In the genomic region with DNA sequence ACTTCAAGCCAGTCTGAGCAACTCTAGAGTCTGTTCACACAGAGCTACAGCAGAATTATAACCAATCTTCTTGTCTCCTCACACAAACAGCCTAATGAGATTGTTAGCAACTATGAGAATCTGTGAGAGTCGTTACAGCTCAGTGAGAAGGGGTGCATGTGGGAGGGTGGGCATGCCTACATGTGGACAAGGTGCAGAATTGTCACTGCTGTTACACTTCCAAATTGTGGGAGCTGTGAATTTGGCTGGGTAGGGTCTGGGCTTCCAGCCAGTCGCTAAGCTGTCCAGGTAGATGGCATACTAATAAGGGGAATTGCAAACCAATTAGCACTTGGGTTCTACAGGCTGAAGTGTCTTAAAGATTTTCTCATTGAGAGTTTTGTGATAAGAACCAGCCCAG, we compare ENCODE assay signal across 28 mouse cellular contexts.
"Had no signal": no experiment of that assay in that cellular context is flagged by ENCODE, and none has a peak within 500 bp of the region (broad histone marks: within the 10 kb centered on the region; RNA-seq: fewer than 3 reads in every experiment).

No protein-coding gene starts in this region.

- H3K9ac ChIP-seq: heart, embryonic 13.5 days; heart, embryonic 15.5 days; hindbrain, embryonic 13.5 days; hindbrain, embryonic 15.5 days; kidney, embryonic 15.5 days; limb, embryonic 12.5 days; liver, embryonic 13.5 days; liver, embryonic 15.5 days; liver, postnatal 0 days had no signal

- ATAC-seq: hindbrain, postnatal 0 days; intestine, embryonic 16.5 days; liver, postnatal 0 days had no signal

- H3K27ac ChIP-seq: heart, embryonic 10.5 days; heart, embryonic 13.5 days; heart, embryonic 15.5 days; hindbrain, embryonic 13.5 days; hindbrain, embryonic 15.5 days; hindbrain, postnatal 0 days; kidney, embryonic 15.5 days; kidney, postnatal 0 days; left cerebral cortex, adult 2 months; limb, embryonic 10.5 days; limb, embryonic 12.5 days; liver, embryonic 13.5 days; liver, embryonic 15.5 days had no signal

- H3K36me3 ChIP-seq: heart, embryonic 10.5 days; heart, embryonic 13.5 days; heart, embryonic 15.5 days; hindbrain, embryonic 13.5 days; hindbrain, embryonic 15.5 days; kidney, embryonic 15.5 days; limb, embryonic 10.5 days; limb, embryonic 12.5 days; liver, embryonic 13.5 days; liver, embryonic 15.5 days had no signal

- H3K4me3 ChIP-seq: heart, embryonic 10.5 days; heart, embryonic 13.5 days; heart, embryonic 15.5 days; hindbrain, embryonic 13.5 days; hindbrain, embryonic 15.5 days; kidney, embryonic 15.5 days; left cerebral cortex, adult 2 months; limb, embryonic 10.5 days; limb, embryonic 12.5 days; liver, embryonic 13.5 days; liver, embryonic 15.5 days had no signal

- DNase-seq: gastrocnemius, postnatal 14 days; gastrocnemius, postnatal 36 days; heart, adult 18-20 months; heart, postnatal 14 days; heart, postnatal 36 days; kidney, adult 11 months; kidney, adult 2 months; kidney, adult 9 months; kidney, postnatal 14 days; kidney, postnatal 36 days; layer of hippocampus, adult 9-11 months; liver; liver, embryonic 13.5 days; liver, postnatal 0 days had no signal

- H3K27me3 ChIP-seq: heart, embryonic 13.5 days; heart, embryonic 15.5 days; hindbrain, embryonic 13.5 days; hindbrain, embryonic 15.5 days; kidney, embryonic 15.5 days; limb, embryonic 12.5 days; liver, embryonic 13.5 days; liver, embryonic 15.5 days had no signal

- H3K4me2 ChIP-seq: heart, embryonic 13.5 days; heart, embryonic 15.5 days; hindbrain, embryonic 13.5 days; hindbrain, embryonic 15.5 days; kidney, embryonic 15.5 days; limb, embryonic 12.5 days; liver, embryonic 11.5 days; liver, embryonic 13.5 days; liver, embryonic 15.5 days had no signal

- H3K4me1 ChIP-seq: heart, embryonic 10.5 days; heart, embryonic 13.5 days; heart, embryonic 15.5 days; hindbrain, embryonic 13.5 days; hindbrain, embryonic 15.5 days; kidney, embryonic 15.5 days; liver, embryonic 13.5 days; liver, embryonic 15.5 days had no signal

- H3K9me3 ChIP-seq: heart, embryonic 10.5 days; heart, embryonic 13.5 days; heart, embryonic 15.5 days; hindbrain, embryonic 13.5 days; hindbrain, embryonic 15.5 days; kidney, embryonic 15.5 days; limb, embryonic 10.5 days; limb, embryonic 12.5 days; liver, embryonic 15.5 days had no signal
